Mouse (Mus musculus) kidney, adult 2 months (tissue): ENCODE measurements around the gene Akr1cl. TPM values are rescaled to one million over a fixed set of nuclear protein-coding genes. Genes with fewer than 3 reads are reported as not detected.
A peak's percentile ranks its signal among the peaks of the same experiment; 100 is the strongest.
"Not testable (repeated sequence)": the region's sequence is repeated elsewhere in the genome, so short reads cannot be mapped to it uniquely, and the experiment has no call there.

Experiments used
- DNase-seq: peaks from one replicate; pipeline ENCODE4 v3.0.0; 2021
- H3K27ac ChIP-seq: fragments of 200-500 bp; 2 replicates; pipeline ENCODE4 v1.5.1; 2012; ENCODE audit warnings: low read depth, low read length, control low read depth, inconsistent platforms; ENCODE audit not compliant: insufficient read depth
- H3K27me3 ChIP-seq: fragments of 200-500 bp; replicated peaks from 2 replicates; pipeline ENCODE4 v1.6.1; 2012; ENCODE audit warnings: mild to moderate bottlenecking, moderate library complexity, low read length, inconsistent platforms; ENCODE audit not compliant: control insufficient read depth, insufficient read depth
- H3K36me3 ChIP-seq: fragments of 200-500 bp; 2 replicates; pipeline ENCODE4 v1.6.1; 2012; ENCODE audit warnings: mild to moderate bottlenecking, moderate library complexity, low read length, inconsistent platforms; ENCODE audit not compliant: control insufficient read depth, insufficient read depth
- H3K4me1 ChIP-seq: fragments of 200-500 bp; 2 replicates; pipeline ENCODE4 v1.6.1; 2011; ENCODE audit warnings: low read length; ENCODE audit not compliant: control insufficient read depth, insufficient read depth
- H3K4me3 ChIP-seq: fragments of 200-500 bp; 2 replicates; pipeline ENCODE4 v1.5.1; 2011; ENCODE audit warnings: mild to moderate bottlenecking, low read depth, low read length, control low read depth; ENCODE audit not compliant: insufficient read depth
- CTCF ChIP-seq: fragments of 200-500 bp; conservative IDR thresholded peaks from 2 replicates; pipeline ENCODE4 v1.5.1; 2011; ENCODE audit warnings: low read depth, mild to moderate bottlenecking, control low read depth, low read length, moderate library complexity, mixed read lengths; ENCODE audit not compliant: insufficient read depth, insufficient read length
- POLR2A ChIP-seq: fragments of 200-500 bp; IDR thresholded peaks from one replicate; pipeline ENCODE4 v1.6.1; 2011; ENCODE audit warnings: low read depth, low read length, control low read depth
- WGBS: fragments of 180-500 bp; shearing (Covaris S2); methylation state at CpG from one replicate; pipeline ENCODE4 v1.1.7; 2018; 5-methylcytosine and 5-hydroxymethylcytosine counted together
- polyA plus RNA-seq: library from polyadenylated mRNA; depleted of rRNA; stranded (reverse); fragments of >200 nt; gene quantifications from 2 replicates; pipeline ENCODE4 v1.2.3, GENCODE M21; 2012

The Akr1cl gene
- polyA plus RNA-seq, 1 experiment = 0.08 TPM

DNA sequence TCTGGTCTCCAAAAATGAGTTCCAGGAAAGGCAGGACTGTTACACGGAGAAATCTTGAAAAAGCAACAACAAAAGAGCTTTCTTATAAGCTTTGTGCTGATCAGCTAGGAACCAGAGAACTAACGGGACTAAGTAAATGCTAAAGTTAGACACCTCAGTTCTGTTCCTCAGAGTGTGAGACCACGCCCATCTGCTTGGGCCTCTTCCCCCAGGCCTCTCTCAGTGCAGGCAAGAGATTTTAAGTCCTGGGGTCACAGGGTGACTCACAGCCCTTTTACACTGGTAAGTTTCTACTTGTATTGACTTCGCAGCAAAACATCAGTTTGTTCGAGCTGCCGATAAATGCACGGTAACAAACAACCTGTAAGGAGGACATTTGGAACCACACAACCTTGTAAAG, 19.1 kb upstream of the Akr1cl start:
- TF ChIP-seq POLR2A (no peak), CTCF (no peak)
- H3K36me3 ChIP-seq = no peaks in the 10 kb centered on the region
- no peak overlapping the region for H3K4me3 ChIP-seq
- DNase-seq = no peak
- no peaks in the 10 kb centered on the region for H3K27me3 ChIP-seq
- no peaks in the 10 kb centered on the region for H3K4me1 ChIP-seq
- 69% methylated on average over 7 of the region's 7 CpGs for WGBS
- no peak overlapping the region for H3K27ac ChIP-seq

DNA sequence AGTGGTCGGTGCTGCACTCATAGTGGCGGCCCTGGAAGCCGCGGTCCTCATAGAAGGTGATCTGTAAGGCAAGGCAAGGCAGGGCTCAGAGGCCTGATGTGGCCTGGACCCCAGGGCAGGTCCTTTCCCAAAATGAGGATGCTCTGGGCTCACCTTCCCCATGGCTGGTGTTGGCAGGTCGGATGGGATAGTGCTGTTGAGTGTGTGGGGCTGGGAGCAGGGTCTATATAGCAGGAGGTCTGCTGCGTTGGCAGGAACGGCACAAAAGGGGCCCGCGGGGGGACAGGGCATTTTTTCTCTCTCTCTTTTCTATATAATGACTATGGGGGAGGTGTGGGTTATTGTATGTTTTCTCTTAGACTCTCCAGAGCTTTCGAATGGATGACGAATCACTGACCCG, 18.4 kb upstream of the Akr1cl start, which contains the start of gene Cryge:
TSS of gene Cryge (minus strand) at position 198 of the 400 bp plus-strand sequence.
- not testable (repeated sequence) for DNase-seq, H3K27me3 ChIP-seq, H3K36me3 ChIP-seq, H3K4me3 ChIP-seq, H3K4me1 ChIP-seq, H3K27ac ChIP-seq
- 74% methylated on average over 12 of the region's 12 CpGs for WGBS

DNA sequence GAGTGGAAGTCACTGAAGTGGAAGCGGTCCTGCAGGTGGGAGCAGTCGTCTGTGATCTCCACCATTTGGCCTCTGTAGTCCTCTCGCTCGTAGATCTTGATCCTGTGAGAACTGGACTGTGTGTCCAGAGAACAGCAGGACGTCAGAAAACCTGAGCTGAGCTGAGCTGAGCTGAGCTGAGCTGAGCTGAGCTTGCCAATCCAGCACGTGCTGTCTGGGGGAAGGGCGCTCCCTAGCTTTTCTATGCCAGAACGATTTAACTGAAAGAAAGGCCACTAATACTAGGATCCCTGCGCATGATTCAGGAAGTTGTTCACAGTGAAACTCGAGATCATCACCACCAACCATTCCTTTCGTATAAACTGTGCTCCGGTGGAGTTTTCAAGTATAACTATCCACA, 16.2 kb upstream of the Akr1cl start:
- Histone ChIP-seq H3K36me3 (no peaks in the 10 kb centered on the region), H3K27me3 (no peaks in the 10 kb centered on the region), H3K27ac (no peak overlapping the region), H3K4me1 (no peaks in the 10 kb centered on the region), H3K4me3 (no peak overlapping the region)
- DNase-seq = peak; percentile 65
- 31% methylated on average over 12 of the region's 12 CpGs for WGBS
- TF ChIP-seq POLR2A (no peak), CTCF (no peak)

DNA sequence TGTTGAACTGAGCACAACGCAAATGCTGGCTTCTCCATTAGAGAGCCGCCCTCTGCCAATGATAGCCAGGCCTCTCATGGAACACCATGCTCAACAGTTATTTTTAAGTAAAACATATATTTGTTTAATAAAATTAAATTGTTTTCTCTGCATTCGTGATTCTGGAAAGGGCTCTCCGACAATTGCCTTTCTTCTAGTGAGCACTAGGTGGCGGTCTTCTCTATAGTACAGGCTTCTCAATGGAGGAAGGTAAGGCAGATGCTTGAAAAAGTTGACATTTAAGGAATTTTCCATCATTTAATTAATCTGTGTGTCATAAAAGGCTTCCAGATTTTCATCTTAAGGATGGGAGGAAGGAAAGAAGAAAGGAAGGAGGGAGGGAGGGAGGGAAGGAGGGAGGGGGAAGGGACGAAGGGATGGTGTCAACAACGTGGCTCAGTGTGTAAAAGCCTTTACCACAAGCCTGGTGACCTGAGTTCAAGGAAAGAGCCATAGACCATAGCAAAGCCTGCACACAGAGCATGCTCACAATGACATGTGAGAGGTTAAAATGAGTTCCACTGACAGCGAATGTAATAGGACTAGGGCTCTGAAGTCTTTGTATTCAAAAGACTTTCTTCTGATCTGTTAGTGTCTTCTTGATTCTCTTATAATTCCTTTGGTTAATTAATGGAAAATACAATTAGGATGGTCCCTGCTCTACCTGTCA, 14.0 kb upstream of the Akr1cl start:
- H3K36me3 ChIP-seq = no peaks in the 10 kb centered on the region
- H3K27me3 ChIP-seq = no peaks in the 10 kb centered on the region
- DNase-seq = peak; percentile 43
- whole genome bisulfite sequencing = 28% methylated on average over 8 of the region's 8 CpGs
- H3K4me3 ChIP-seq = no peak overlapping the region
- TF ChIP-seq POLR2A = no peak
- 0 out of 2 replicates have a peak, but pooled peaks have one; percentile 4 for TF ChIP-seq CTCF
- H3K27ac ChIP-seq = no peak overlapping the region
- H3K4me1 ChIP-seq = no peaks in the 10 kb centered on the region

DNA sequence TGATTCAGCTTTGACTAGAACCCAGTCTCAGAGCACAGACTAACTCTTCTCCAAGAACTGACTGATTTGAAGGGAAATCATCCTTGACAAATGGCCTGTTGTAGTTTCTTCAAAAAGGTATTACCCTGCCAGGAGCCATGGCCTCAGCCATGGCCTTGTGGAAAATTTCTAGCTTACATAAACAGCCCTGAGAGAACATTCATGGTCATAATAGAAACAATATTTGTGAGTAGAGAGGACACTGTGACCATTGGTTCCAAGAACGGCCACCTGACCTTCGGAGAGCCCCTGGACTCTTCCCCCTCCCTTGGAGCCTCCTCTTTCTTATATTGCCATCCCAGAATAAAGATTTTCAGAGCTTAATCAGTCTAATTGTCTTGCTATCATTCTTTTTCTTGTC, 10.9 kb upstream of the Akr1cl start:
- 82% methylated on average over 2 of the region's 2 CpGs for WGBS
- TF ChIP-seq CTCF (no peak), POLR2A (no peak)

DNA sequence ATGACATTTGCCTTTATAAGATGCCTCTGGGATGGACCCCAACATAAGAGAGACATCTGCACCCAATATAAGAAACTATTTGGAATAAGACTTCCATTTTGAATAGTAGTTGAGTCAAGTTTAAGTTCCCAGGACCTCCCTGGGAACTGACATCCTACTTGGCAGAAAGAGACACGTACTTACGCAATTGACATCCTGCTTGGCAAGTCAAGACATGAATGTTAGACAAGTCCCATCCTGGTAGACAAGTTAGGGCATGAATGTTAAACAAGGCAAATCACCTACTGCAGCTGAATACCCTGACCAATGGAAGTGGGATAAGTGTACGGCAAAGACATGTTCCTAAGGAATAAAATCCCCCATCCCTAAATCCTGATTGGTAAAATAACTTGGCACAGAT, 9.3 kb upstream of the Akr1cl start:
- no peaks in the 10 kb centered on the region for H3K4me1 ChIP-seq
- WGBS = 93% methylated on average over 3 of the region's 3 CpGs
- no peaks in the 10 kb centered on the region for H3K27me3 ChIP-seq
- no peak for DNase-seq
- H3K36me3 ChIP-seq = no peaks in the 10 kb centered on the region
- no peak overlapping the region for H3K4me3 ChIP-seq
- no peak for TF ChIP-seq CTCF
- no peak for TF ChIP-seq POLR2A
- no peak overlapping the region for H3K27ac ChIP-seq

More for the DNA sequence above, 10.9 kb upstream of the Akr1cl start:
- no peak overlapping the region for H3K4me3 ChIP-seq
- no peaks in the 10 kb centered on the region for H3K4me1 ChIP-seq
- DNase-seq = no peak
- H3K36me3 ChIP-seq = no peaks in the 10 kb centered on the region
- no peak overlapping the region for H3K27ac ChIP-seq
- no peaks in the 10 kb centered on the region for H3K27me3 ChIP-seq

DNA sequence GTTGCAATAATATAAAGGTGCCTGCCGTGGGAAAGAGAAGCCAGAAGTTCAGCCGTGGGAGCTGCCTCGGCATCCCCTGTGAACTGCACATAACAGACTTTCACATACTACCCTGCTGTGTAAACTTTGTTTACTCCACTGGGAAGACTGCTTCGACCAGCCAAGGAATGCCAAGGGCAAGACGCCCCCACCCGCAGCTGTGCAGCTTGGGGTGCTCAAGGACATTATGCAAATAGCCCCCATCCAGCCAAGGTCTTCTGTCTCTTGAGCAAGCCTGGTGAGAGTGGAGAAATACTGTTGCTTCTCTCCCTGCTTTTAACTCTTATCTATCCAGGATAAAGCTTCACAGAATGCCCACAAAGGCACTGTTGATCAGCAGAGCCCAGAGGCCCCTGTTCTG, 8.2 kb upstream of the Akr1cl start:
- DNase-seq = no peak
- WGBS = 50% methylated on average over 6 of the region's 6 CpGs
- H3K27ac ChIP-seq = no peak overlapping the region

More for the DNA sequence above, 8.2 kb upstream of the Akr1cl start:
- H3K27me3 ChIP-seq = no peaks in the 10 kb centered on the region
- H3K36me3 ChIP-seq = no peaks in the 10 kb centered on the region
- TF ChIP-seq POLR2A (no peak), CTCF (no peak)
- H3K4me3 ChIP-seq = no peak overlapping the region
- no peaks in the 10 kb centered on the region for H3K4me1 ChIP-seq
